Mouse (Mus musculus) liver, embryonic 14.5 days (tissue): Measurements from ENCODE around the gene Atg4b. TPM values are rescaled to one million over a fixed set of nuclear protein-coding genes. Genes with fewer than 3 reads are reported as not detected.
"Not testable (repeated sequence)": the region's sequence is repeated elsewhere in the genome, so short reads cannot be mapped to it uniquely, and the experiment has no call there.

ENCODE experiments used
- ATAC-seq: fragments of 200-750 bp; cut with Nextera tagmentation; 2 replicates; pipeline ENCODE4 v1.8.0; 2017; ENCODE audit warnings: moderate number of reproducible peaks, mild to moderate bottlenecking, moderate library complexity; ENCODE audit not compliant: insufficient read depth
- DNase-seq, 3 experiments: peaks; one replicate each; pipeline ENCODE4 v3.0.0-alpha.2; 2012 to 2013; ENCODE audit warnings: low read depth in 3 of 3, low spot score in 3 of 3
- H3K27ac ChIP-seq: fragments of 300-500 bp; sonication (generic); 2 replicates; pipeline ENCODE4 v1.5.1; 2014; ENCODE audit warnings: moderate library complexity, mild to moderate bottlenecking, control low read depth, inconsistent platforms
- H3K27me3 ChIP-seq: fragments of 300-500 bp; sonication (generic); 2 replicates; pipeline ENCODE4 v1.6.1; 2014; ENCODE audit warnings: mild to moderate bottlenecking, low read length, moderate library complexity; ENCODE audit not compliant: control insufficient read depth, insufficient read depth
- H3K36me3 ChIP-seq: fragments of 300-500 bp; sonication (generic); replicated peaks from 2 replicates; pipeline ENCODE4 v1.6.1; 2014; ENCODE audit warnings: low read depth; ENCODE audit not compliant: control insufficient read depth, insufficient read depth
- H3K4me1 ChIP-seq, 2 experiments: fragments of 200-500 bp in 1 of 2; fragments of 300-500 bp in 1 of 2; sonication (generic) in 1 of 2; replicated peaks; 2 replicates each; pipeline ENCODE4 v1.6.1; 2012 to 2014; ENCODE audit warnings: antibody characterized with exemption in 1 of 2, inconsistent platforms in 1 of 2, low read length in 1 of 2; ENCODE audit not compliant: control insufficient read depth in 2 of 2, insufficient read depth in 2 of 2
- H3K4me2 ChIP-seq: fragments of 300-500 bp; sonication (generic); 2 replicates; pipeline ENCODE4 v1.6.1; 2014; ENCODE audit warnings: low read depth, mild to moderate bottlenecking, control low read depth, moderate library complexity
- H3K4me3 ChIP-seq, 2 experiments: fragments of 200-500 bp in 1 of 2; fragments of 300-500 bp in 1 of 2; sonication (generic) in 1 of 2; 2 replicates each; pipeline ENCODE4 v1.5.1; 2012 to 2014; ENCODE audit warnings: low read depth in 2 of 2, low read length in 2 of 2, mild to moderate bottlenecking in 2 of 2, control low read depth in 1 of 2, inconsistent platforms in 1 of 2, moderate library complexity in 1 of 2; ENCODE audit not compliant: insufficient read depth in 1 of 2
- H3K9ac ChIP-seq: fragments of 300-500 bp; sonication (generic); replicated peaks from 2 replicates; pipeline ENCODE4 v1.6.1; 2014; ENCODE audit warnings: mild to moderate bottlenecking, control low read depth, moderate library complexity
- H3K9me3 ChIP-seq: fragments of 300-500 bp; sonication (generic); 2 replicates; pipeline ENCODE4 v1.6.1; 2016; ENCODE audit warnings: low read length, mixed read lengths; ENCODE audit not compliant: control insufficient read depth
- CTCF ChIP-seq: IDR thresholded peaks from 2 replicates; pipeline ENCODE4 v1.5.1; 2016; ENCODE audit warnings: antibody characterized with exemption, low read depth, control low read depth
- EP300 ChIP-seq: IDR thresholded peaks from 2 replicates; pipeline ENCODE4 v1.6.1; 2016; ENCODE audit warnings: antibody characterized with exemption, low read depth
- WGBS: fragments of 180-500 bp; shearing (Covaris S2); extraction: QIAGEN DNeasy Blood & Tissue Kit; methylation state at CpG from one replicate; pipeline ENCODE4 v1.1.7; 2014; ENCODE audit not compliant: insufficient replicate concordance; 5-methylcytosine and 5-hydroxymethylcytosine counted together
- polyA plus RNA-seq, 2 experiments: library from polyadenylated mRNA; depleted of rRNA in 1 of 2; stranded (reverse) in 1 of 2; unstranded in 1 of 2; fragments of >200 nt; fragmentation: Nextera tagmentation in 1 of 2; extraction: Ambion mirVana in 1 of 2; gene quantifications; 2 replicates each; pipeline versions ENCODE4 v1.2.1 to v1.2.3; 2012 to 2014

The Atg4b gene
- polyA plus RNA-seq, 2 experiments = 22.6 to 68.2 TPM

GRCm38 (mm10) chr1:93824609-93825008 lies 73.3 kb downstream of the Atg4b start, which contains the start of gene D2hgdh:
TSS of gene D2hgdh (plus strand) at chr1:93824909.
- no peaks in the 10 kb centered on the region for H3K9me3 ChIP-seq
- WGBS = 9% methylated on average over 10 of the region's 10 CpGs
- H3K4me1 ChIP-seq = peaks cover 13 to 17% of the 10 kb centered on the region in 2 experiments
- TF ChIP-seq EP300 = no peak
- H3K27ac ChIP-seq = peak within 1 kb of the TSS; percentile 96
- H3K27me3 ChIP-seq = no peaks in the 10 kb centered on the region
- peaks cover 3% of the 10 kb centered on the region for H3K36me3 ChIP-seq
- H3K4me3 ChIP-seq = peak within 1 kb of the TSS; percentile 61 to 72
- peak within 1 kb of the TSS; percentile 99 for H3K4me2 ChIP-seq
- ATAC-seq (peak; percentile 26), DNase-seq (no peak)
- H3K9ac ChIP-seq = peak within 1 kb of the TSS; percentile 82

GRCm38 (mm10) chr1:93825105-93825674 lies 73.9 kb downstream of the Atg4b start:
- Histone ChIP-seq H3K27me3 (no peaks in the 10 kb centered on the region), H3K4me2 (peak overlapping the region; percentile 99), H3K27ac (peak overlapping the region; percentile 96), H3K9ac (peak overlapping the region; percentile 82), H3K4me1 (peaks cover 13 to 17% of the 10 kb centered on the region in 2 experiments), H3K4me3 (peak overlapping the region; percentile 61 to 72), H3K9me3 (no peaks in the 10 kb centered on the region), H3K36me3 (peaks cover 2% of the 10 kb centered on the region)
- DNase-seq (peak; percentile 91 to 95 (median 92)), ATAC-seq (peak; percentile 99)
- TF ChIP-seq CTCF = peak; percentile 57
- TF ChIP-seq EP300 = no peak
- under 1% methylated on average over 30 of the region's 30 CpGs for WGBS

- ATAC-seq (no peak), DNase-seq (no peak)
- no peaks in the 10 kb centered on the region for H3K27me3 ChIP-seq
- TF ChIP-seq CTCF (0 out of 2 replicates have a peak, but pooled peaks have one; percentile 10), EP300 (no peak)
- peaks cover 13 to 17% of the 10 kb centered on the region in 2 experiments for H3K4me1 ChIP-seq
- peak overlapping the region; percentile 96 for H3K27ac ChIP-seq
- H3K9me3 ChIP-seq = no peaks in the 10 kb centered on the region
- 41% methylated on average over 27 of the region's 27 CpGs for WGBS
- peak overlapping the region; percentile 82 for H3K9ac ChIP-seq
- H3K4me3 ChIP-seq = peak overlapping the region; percentile 61 to 72
- peaks cover under 1% of the 10 kb centered on the region for H3K36me3 ChIP-seq
- peak overlapping the region; percentile 99 for H3K4me2 ChIP-seq
Measured at GRCm38 (mm10) chr1:93825771-93826539, 74.7 kb downstream of the Atg4b start.

GRCm38 (mm10) chr1:93826540-93826835 lies 75.2 kb downstream of the Atg4b start:
- H3K36me3 ChIP-seq = no peaks in the 10 kb centered on the region; the same call in 1 of the 2 replicates
- no peak for ATAC-seq
- H3K4me3 ChIP-seq = peak overlapping the region in 1 of 2 experiments; percentile 72; a peak in 2 of 4 replicates
- DNase-seq = no peak
- H3K9me3 ChIP-seq = no peaks in the 10 kb centered on the region
- H3K27ac ChIP-seq = no peak overlapping the region
- H3K4me2 ChIP-seq = peak overlapping the region; percentile 99
- WGBS = 87% methylated on average over 9 of the region's 9 CpGs
- H3K27me3 ChIP-seq = no peaks in the 10 kb centered on the region
- peaks cover 13 to 17% of the 10 kb centered on the region in 2 experiments for H3K4me1 ChIP-seq
- TF ChIP-seq CTCF (no peak), EP300 (no peak)
- H3K9ac ChIP-seq = peak overlapping the region; percentile 82; the same call in 1 of the 2 replicates

GRCm38 (mm10) chr1:93832754-93833360 lies 81.6 kb downstream of the Atg4b start:
- peak; percentile 19; the same call in 1 of the 2 replicates for ATAC-seq

More at GRCm38 (mm10) chr1:93832754-93833360, 81.6 kb downstream of the Atg4b start:
- 68% methylated on average over 2 of the region's 4 CpGs for WGBS
- not testable (repeated sequence) for H3K9me3 ChIP-seq, H3K4me2 ChIP-seq, H3K27ac ChIP-seq, H3K4me1 ChIP-seq, H3K36me3 ChIP-seq, H3K4me3 ChIP-seq, H3K9ac ChIP-seq, DNase-seq, H3K27me3 ChIP-seq
- TF ChIP-seq CTCF = peak; percentile 52
